Mouse (Mus musculus) heart, postnatal 25 days (tissue): ENCODE measurements around the gene Myl7. TPM values are rescaled to one million over a fixed set of nuclear protein-coding genes. Genes with fewer than 3 reads are reported as not detected.

Experiments
- DNase-seq: peaks from one replicate; pipeline ENCODE4 v3.0.0; 2022; ENCODE audit warnings: low spot score
- intact Hi-C: fragments of 180-260 bp; cut with DNase I; formaldehyde crosslinking; loops from one replicate; pipeline ENCODE4 v1.15.1; 2025
- total RNA-seq, 2 experiments: library from RNA; stranded (reverse); gene quantifications; 2 replicates each; pipeline ENCODE4 v1.2.3; 2021

Myl7 gene
- total RNA-seq, 2 experiments from 2014 or later, result 742 to 813 TPM

- no peak for DNase-seq
- intact Hi-C loops, result no loop called here
Observed at GRCm38 (mm10) chr11:5872707-5873106, 25.9 kb downstream of the Myl7 start.

GRCm38 (mm10) chr11:5870069-5870468, 28.5 kb downstream of the Myl7 start:
- no peak for DNase-seq
- intact Hi-C loops, result no loop called here

- DNase-seq, result no peak
- intact Hi-C loops, result no loop called here
Observed at GRCm38 (mm10) chr11:5869331-5869730, 29.3 kb downstream of the Myl7 start.

- no peak for DNase-seq
- intact Hi-C loops, result no loop called here
Observed at GRCm38 (mm10) chr11:5868324-5868723, 30.3 kb downstream of the Myl7 start.

GRCm38 (mm10) chr11:5867196-5867595, 31.4 kb downstream of the Myl7 start:
- no peak for DNase-seq

GRCm38 (mm10) chr11:5862394-5863105, 36.0 kb downstream of the Myl7 start:
- intact Hi-C loops, result no loop called here
- no peak for DNase-seq

More at GRCm38 (mm10) chr11:5867196-5867595, 31.4 kb downstream of the Myl7 start:
- intact Hi-C loops, result no loop called here

GRCm38 (mm10) chr11:5861678-5862393, 36.7 kb downstream of the Myl7 start, which contains the start of gene Aebp1:
TSS of gene Aebp1 (plus strand) at chr11:5861947.
- intact Hi-C loops, result no loop called here

GRCm38 (mm10) chr11:5860639-5861038, 37.9 kb downstream of the Myl7 start:
- no peak for DNase-seq
- intact Hi-C loops, result no loop called here

More at GRCm38 (mm10) chr11:5861678-5862393, 36.7 kb downstream of the Myl7 start, which contains the start of gene Aebp1:
- DNase-seq, result peak; percentile 55

GRCm38 (mm10) chr11:5859883-5860550, 38.6 kb downstream of the Myl7 start:
- intact Hi-C loops, result no loop called here
- no peak for DNase-seq

GRCm38 (mm10) chr11:5858723-5859122, 39.9 kb downstream of the Myl7 start:
- no peak for DNase-seq
- intact Hi-C loops, result no loop called here

GRCm38 (mm10) chr11:5856479-5857130, 42.0 kb downstream of the Myl7 start:
- no peak for DNase-seq
- intact Hi-C loops, result no loop called here

- peak; percentile 65 for DNase-seq
- intact Hi-C loops, result no loop called here
Observed at GRCm38 (mm10) chr11:5855902-5856301, 42.7 kb downstream of the Myl7 start.

GRCm38 (mm10) chr11:5855481-5855880, 43.1 kb downstream of the Myl7 start:
- intact Hi-C loops, result no loop called here
- DNase-seq, result no peak

GRCm38 (mm10) chr11:5852314-5852713, 46.3 kb downstream of the Myl7 start:
- DNase-seq, result no peak
- intact Hi-C loops, result no loop called here

- DNase-seq, result no peak
- intact Hi-C loops, result no loop called here
Observed at GRCm38 (mm10) chr11:5851021-5851736, 47.4 kb downstream of the Myl7 start.

- no peak for DNase-seq
- intact Hi-C loops, result no loop called here
Observed at GRCm38 (mm10) chr11:5850452-5850851, 48.1 kb downstream of the Myl7 start.

- intact Hi-C loops, result no loop called here
- no peak for DNase-seq
Observed at GRCm38 (mm10) chr11:5849316-5849715, 49.3 kb downstream of the Myl7 start.

- intact Hi-C loops, result no loop called here
- peak; percentile 49 for DNase-seq
Observed at GRCm38 (mm10) chr11:5848741-5849140, 49.8 kb downstream of the Myl7 start.

- DNase-seq, result peak; percentile 51
- intact Hi-C loops, result no loop called here
Observed at GRCm38 (mm10) chr11:5846639-5847345, 51.8 kb downstream of the Myl7 start.
